Mouse (Mus musculus): Measurements from ENCODE around the gene Sirt3.

The Sirt3 gene

DNA sequence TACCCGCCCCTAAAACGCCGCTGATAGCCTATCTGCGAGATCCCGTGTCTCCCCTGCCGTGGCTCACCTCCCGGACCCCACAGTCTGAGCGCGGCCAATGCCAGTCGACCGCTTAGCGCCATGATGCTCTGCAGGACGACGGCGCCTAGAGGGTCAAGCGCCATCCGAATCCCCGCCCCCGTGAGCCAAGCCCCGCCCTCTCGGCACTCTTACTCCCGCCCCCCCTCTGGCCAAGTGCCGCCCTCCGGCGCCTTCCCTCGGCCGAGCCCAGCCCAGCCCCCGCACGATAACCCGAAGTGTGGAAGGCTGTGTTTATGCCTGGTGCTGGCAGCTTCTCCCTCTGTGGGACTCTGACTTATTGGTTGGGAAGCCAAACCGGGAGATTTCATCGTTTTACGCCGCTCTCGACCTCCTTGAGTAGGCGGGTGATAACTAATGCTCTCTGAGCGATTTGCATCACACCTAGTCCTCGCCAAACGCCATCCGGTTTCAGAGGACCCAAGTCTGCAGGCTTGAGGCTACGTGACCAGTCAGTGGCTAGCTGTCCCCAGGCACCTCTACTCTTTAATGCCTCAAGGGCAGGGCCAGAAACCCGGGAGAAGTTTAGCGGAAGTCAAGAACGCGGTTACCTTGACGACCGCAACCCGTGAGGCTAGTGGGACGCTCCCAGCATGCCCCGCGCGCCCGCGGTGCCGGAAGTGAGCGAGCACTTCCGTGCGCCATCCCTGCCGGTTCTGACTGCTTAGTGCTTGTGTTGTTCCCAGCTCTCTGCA, at the start of gene Sirt3, which contains the start of gene Psmd13:
Sirt3 (minus strand) TSS at position 614 of the 773 bp plus-strand sequence.
Psmd13 (plus strand) TSS at position 273 of the 773 bp plus-strand sequence.
- TF ChIP-seq NANOG (IDR thresholded peaks at IDR 0.05; ENCODE audit: borderline replicate concordance, low read length) (no peak), POU5F1 (IDR thresholded peaks at IDR 0.05; ENCODE audit: borderline replicate concordance, low read length) (no peak), CTCF (conservative IDR thresholded peaks at IDR 0.05; ENCODE audit: low read length) (no peak)
- Histone ChIP-seq H3K27me3 (ENCODE audit: insufficient read depth, low read length) (no peaks in the 10 kb centered on the region), H3K4me3 (replicated peaks; ENCODE audit: low read length) (peak within 1 kb of the TSS; percentile 98), H3K36me3 (ENCODE audit: insufficient read depth, low read length) (peaks cover 58% of the 10 kb centered on the region), H3K9me3 (ENCODE audit: low read length) (no peaks in the 10 kb centered on the region), H3K4me1 (replicated peaks; ENCODE audit: low read depth, low read length) (peaks cover 49% of the 10 kb centered on the region)

DNA sequence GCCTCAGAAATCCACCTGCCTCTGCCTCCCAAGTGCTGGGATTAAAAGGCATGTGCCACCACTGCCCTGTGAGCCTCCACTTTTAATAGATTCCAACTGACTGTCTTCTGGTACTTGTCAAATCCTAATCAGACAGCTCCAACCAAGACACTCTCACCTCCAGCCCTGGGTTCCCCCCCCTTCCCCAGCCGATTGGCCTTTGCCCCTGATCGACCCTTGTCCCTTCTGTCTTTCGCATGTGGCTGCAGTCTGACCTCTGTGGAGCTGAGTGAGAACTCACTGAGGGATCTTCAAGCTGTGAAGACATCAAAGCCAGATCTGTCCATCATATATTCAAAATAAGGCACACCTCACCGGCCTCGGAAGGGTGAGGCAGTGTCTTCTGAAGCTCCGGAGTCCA, 45.1 kb upstream of the Sirt3 start:
- peaks cover 46% of the 10 kb centered on the region for H3K27me3 ChIP-seq (ENCODE audit: insufficient read depth, low read length)
- peaks cover 21% of the 10 kb centered on the region for H3K4me1 ChIP-seq (replicated peaks; ENCODE audit: low read depth, low read length)
- no peaks in the 10 kb centered on the region for H3K9me3 ChIP-seq (ENCODE audit: low read length)
- TF ChIP-seq CTCF (conservative IDR thresholded peaks at IDR 0.05; ENCODE audit: low read length) (no peak), NANOG (IDR thresholded peaks at IDR 0.05; ENCODE audit: borderline replicate concordance, low read length) (no peak), POU5F1 (IDR thresholded peaks at IDR 0.05; ENCODE audit: borderline replicate concordance, low read length) (no peak)
- H3K4me3 ChIP-seq (replicated peaks; ENCODE audit: low read length), result no peak overlapping the region
- no peaks in the 10 kb centered on the region for H3K36me3 ChIP-seq (ENCODE audit: insufficient read depth, low read length)

DNA sequence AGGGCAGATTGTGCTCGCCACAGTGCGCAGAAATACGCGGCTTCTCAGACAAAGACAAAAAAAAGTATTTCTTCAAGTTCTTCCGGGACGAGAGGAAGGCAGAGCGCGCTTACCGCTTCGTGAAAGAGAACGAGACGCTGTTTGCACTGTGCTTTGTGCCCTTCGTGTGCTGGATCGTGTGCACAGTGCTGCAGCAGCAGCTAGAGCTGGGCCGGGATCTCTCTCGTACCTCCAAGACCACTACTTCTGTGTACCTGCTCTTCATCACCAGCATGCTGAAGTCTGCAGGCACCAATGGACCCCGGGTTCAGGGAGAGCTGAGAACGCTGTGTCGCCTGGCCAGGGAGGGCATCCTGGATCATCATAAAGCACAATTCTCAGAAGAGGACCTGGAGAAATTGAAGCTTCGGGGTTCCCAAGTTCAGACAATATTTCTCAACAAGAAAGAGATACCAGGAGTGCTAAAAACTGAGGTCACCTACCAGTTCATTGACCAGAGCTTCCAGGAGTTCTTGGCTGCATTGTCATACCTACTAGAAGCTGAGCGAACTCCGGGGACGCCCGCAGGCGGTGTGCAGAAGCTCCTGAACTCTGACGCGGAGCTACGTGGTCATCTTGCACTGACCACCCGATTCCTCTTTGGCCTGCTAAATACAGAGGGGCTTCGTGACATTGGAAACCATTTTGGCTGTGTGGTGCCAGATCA, 41.1 kb upstream of the Sirt3 start:
- H3K4me1 ChIP-seq (replicated peaks; ENCODE audit: low read depth, low read length), result peaks cover 35% of the 10 kb centered on the region

GRCm38 (mm10) chr7:140922398-140923069, 40.4 kb upstream of the Sirt3 start:
- peaks cover 87% of the 10 kb centered on the region for H3K27me3 ChIP-seq (ENCODE audit: insufficient read depth, low read length)
- peak overlapping the region; percentile 77 for H3K4me3 ChIP-seq (replicated peaks; ENCODE audit: low read length)
- no peaks in the 10 kb centered on the region for H3K36me3 ChIP-seq (ENCODE audit: insufficient read depth, low read length)
- TF ChIP-seq NANOG (IDR thresholded peaks at IDR 0.05; ENCODE audit: borderline replicate concordance, low read length), result no peak
- TF ChIP-seq POU5F1 (IDR thresholded peaks at IDR 0.05; ENCODE audit: borderline replicate concordance, low read length), result no peak
- TF ChIP-seq CTCF (conservative IDR thresholded peaks at IDR 0.05; ENCODE audit: low read length), result no peak
- H3K4me1 ChIP-seq (replicated peaks; ENCODE audit: low read depth, low read length), result peaks cover 33% of the 10 kb centered on the region
- no peaks in the 10 kb centered on the region for H3K9me3 ChIP-seq (ENCODE audit: low read length)

More for the DNA sequence above, 41.1 kb upstream of the Sirt3 start:
- Histone ChIP-seq H3K4me3 (replicated peaks; ENCODE audit: low read length) (peak overlapping the region; percentile 77), H3K27me3 (ENCODE audit: insufficient read depth, low read length) (peaks cover 82% of the 10 kb centered on the region), H3K9me3 (ENCODE audit: low read length) (no peaks in the 10 kb centered on the region), H3K36me3 (ENCODE audit: insufficient read depth, low read length) (no peaks in the 10 kb centered on the region)
- no peak for TF ChIP-seq CTCF (conservative IDR thresholded peaks at IDR 0.05; ENCODE audit: low read length)
- TF ChIP-seq NANOG (IDR thresholded peaks at IDR 0.05; ENCODE audit: borderline replicate concordance, low read length), result no peak

- Histone ChIP-seq H3K36me3 (ENCODE audit: insufficient read depth, low read length) (no peaks in the 10 kb centered on the region), H3K27me3 (ENCODE audit: insufficient read depth, low read length) (peaks cover 81% of the 10 kb centered on the region), H3K9me3 (ENCODE audit: low read length) (no peaks in the 10 kb centered on the region), H3K4me3 (replicated peaks; ENCODE audit: low read length) (peak overlapping the region; percentile 77), H3K4me1 (replicated peaks; ENCODE audit: low read depth, low read length) (peaks cover 33% of the 10 kb centered on the region)
- TF ChIP-seq CTCF (conservative IDR thresholded peaks at IDR 0.05; ENCODE audit: low read length), result no peak
- no peak for TF ChIP-seq POU5F1 (IDR thresholded peaks at IDR 0.05; ENCODE audit: borderline replicate concordance, low read length)
These were observed 39.3 kb upstream of the Sirt3 start for GRCm38 (mm10) chr7:140921225-140921975.

- TF ChIP-seq NANOG (IDR thresholded peaks at IDR 0.05; ENCODE audit: borderline replicate concordance, low read length), result no peak
- no peak for TF ChIP-seq CTCF (conservative IDR thresholded peaks at IDR 0.05; ENCODE audit: low read length)
- TF ChIP-seq POU5F1 (IDR thresholded peaks at IDR 0.05; ENCODE audit: borderline replicate concordance, low read length), result no peak
- Histone ChIP-seq H3K36me3 (ENCODE audit: insufficient read depth, low read length) (no peaks in the 10 kb centered on the region), H3K9me3 (ENCODE audit: low read length) (no peaks in the 10 kb centered on the region), H3K27me3 (ENCODE audit: insufficient read depth, low read length) (peaks cover 74% of the 10 kb centered on the region), H3K4me3 (replicated peaks; ENCODE audit: low read length) (peak within 1 kb of the TSS; percentile 77), H3K4me1 (replicated peaks; ENCODE audit: low read depth, low read length) (peaks cover 33% of the 10 kb centered on the region)
These were observed 38.4 kb upstream of the Sirt3 start, which contains the start of gene Nlrp6 for GRCm38 (mm10) chr7:140920418-140921029. Gene Nlrp6 (plus strand): TSS chr7:140920902.

DNA sequence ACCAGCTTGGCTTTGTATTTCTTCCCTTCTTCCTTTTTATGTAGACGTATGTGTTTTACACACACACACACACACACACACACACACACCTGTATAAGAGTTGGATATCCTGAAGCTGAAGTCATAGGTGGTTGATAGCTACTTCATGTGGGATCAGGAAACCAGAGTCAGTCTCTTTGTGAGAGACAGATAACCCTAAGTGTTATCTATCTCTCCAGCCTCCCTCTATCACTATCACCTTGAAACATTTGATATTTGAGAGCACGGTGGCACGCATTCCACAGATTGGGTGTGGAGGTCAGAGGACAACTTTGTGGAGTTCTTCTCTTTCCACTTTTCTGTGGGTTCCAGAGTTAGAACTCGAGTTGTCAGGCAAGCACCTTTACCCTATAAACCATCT, 37.8 kb upstream of the Sirt3 start:
- Histone ChIP-seq H3K4me1 (replicated peaks; ENCODE audit: low read depth, low read length) (peaks cover 33% of the 10 kb centered on the region), H3K36me3 (ENCODE audit: insufficient read depth, low read length) (no peaks in the 10 kb centered on the region), H3K9me3 (ENCODE audit: low read length) (no peaks in the 10 kb centered on the region), H3K4me3 (replicated peaks; ENCODE audit: low read length) (no peak overlapping the region), H3K27me3 (ENCODE audit: insufficient read depth, low read length) (peaks cover 68% of the 10 kb centered on the region)
- TF ChIP-seq POU5F1 (IDR thresholded peaks at IDR 0.05; ENCODE audit: borderline replicate concordance, low read length) (no peak), CTCF (conservative IDR thresholded peaks at IDR 0.05; ENCODE audit: low read length) (no peak), NANOG (IDR thresholded peaks at IDR 0.05; ENCODE audit: borderline replicate concordance, low read length) (no peak)

Measured in E14TG2a.4 (cell line).